Mouse (Mus musculus) neural tube, embryonic 11.5 days (tissue): ENCODE measurements around the gene Nr1h2. TPM values are rescaled to one million over a fixed set of nuclear protein-coding genes. Genes with fewer than 3 reads are reported as not detected.
A peak's percentile ranks its signal among the peaks of the same experiment; 100 is the strongest.

Source experiments
- ATAC-seq: fragments of 200-750 bp; cut with Nextera tagmentation; 2 replicates; pipeline ENCODE4 v1.8.0; 2017; ENCODE audit warnings: moderate number of reproducible peaks, mild to moderate bottlenecking, moderate TSS enrichment, moderate library complexity; ENCODE audit not compliant: insufficient read depth, low FRiP score, low TSS enrichment
- DNase-seq: peaks from one replicate; pipeline ENCODE4 v3.0.0-alpha.2; 2015; ENCODE audit warnings: low spot score
- H3K27ac ChIP-seq: fragments of 300-500 bp; sonication (generic); 2 replicates; pipeline ENCODE4 v1.5.1; 2014; ENCODE audit warnings: low read depth, mild to moderate bottlenecking, low read length
- H3K27me3 ChIP-seq: fragments of 300-500 bp; sonication (generic); 2 replicates; pipeline ENCODE4 v1.6.1; 2014; ENCODE audit warnings: mild to moderate bottlenecking, low read length, mixed read lengths; ENCODE audit not compliant: control insufficient read depth, insufficient read depth
- H3K36me3 ChIP-seq: fragments of 300-500 bp; sonication (generic); 2 replicates; pipeline ENCODE4 v1.6.1; 2014; ENCODE audit warnings: mild to moderate bottlenecking, low read length, moderate library complexity, mixed read lengths; ENCODE audit not compliant: control insufficient read depth, insufficient read depth
- H3K4me1 ChIP-seq: fragments of 300-500 bp; sonication (generic); 2 replicates; pipeline ENCODE4 v1.6.1; 2014; ENCODE audit warnings: low read length, mixed read lengths; ENCODE audit not compliant: control insufficient read depth, insufficient read depth
- H3K4me2 ChIP-seq: fragments of 300-500 bp; sonication (generic); 2 replicates; pipeline ENCODE4 v1.6.1; 2014; ENCODE audit warnings: low read depth, mild to moderate bottlenecking, moderate library complexity
- H3K4me3 ChIP-seq: fragments of 300-500 bp; sonication (generic); 2 replicates; pipeline ENCODE4 v1.5.1; 2014; ENCODE audit warnings: low read depth, low read length
- H3K9ac ChIP-seq: fragments of 300-500 bp; sonication (generic); 2 replicates; pipeline ENCODE4 v1.6.1; 2014; ENCODE audit warnings: mild to moderate bottlenecking, low read length
- H3K9me3 ChIP-seq: fragments of 300-500 bp; sonication (generic); 2 replicates; pipeline ENCODE4 v1.6.1; 2016; ENCODE audit warnings: low read length; ENCODE audit not compliant: control insufficient read depth
- WGBS: fragments of 180-500 bp; shearing (Covaris S2); extraction: QIAGEN DNeasy Blood & Tissue Kit; methylation state at CpG from one replicate; pipeline ENCODE4 v1.1.7; 2014; 5-methylcytosine and 5-hydroxymethylcytosine counted together
- polyA plus RNA-seq: library from polyadenylated mRNA; unstranded; fragments of >200 nt; fragmentation: Nextera tagmentation; extraction: Ambion mirVana; gene quantifications from 2 replicates; pipeline ENCODE4 v1.2.1, GENCODE M21; 2014

The Nr1h2 gene
- polyA plus RNA-seq, 1 experiment from 2014 or later, result 71.9 TPM

- Histone ChIP-seq H3K36me3 (peaks cover 9% of the 10 kb centered on the region), H3K4me2 (no peak overlapping the region), H3K4me1 (no peaks in the 10 kb centered on the region), H3K9ac (no peak overlapping the region), H3K4me3 (no peak overlapping the region), H3K27me3 (no peaks in the 10 kb centered on the region), H3K27ac (no peak overlapping the region), H3K9me3 (no peaks in the 10 kb centered on the region)
- DNase-seq (no peak), ATAC-seq (no peak)
- WGBS, result 88% methylated on average over 29 of the region's 29 CpGs
Measured at GRCm38 (mm10) chr7:44532918-44533745, 20.6 kb downstream of the Nr1h2 start.

DNA sequence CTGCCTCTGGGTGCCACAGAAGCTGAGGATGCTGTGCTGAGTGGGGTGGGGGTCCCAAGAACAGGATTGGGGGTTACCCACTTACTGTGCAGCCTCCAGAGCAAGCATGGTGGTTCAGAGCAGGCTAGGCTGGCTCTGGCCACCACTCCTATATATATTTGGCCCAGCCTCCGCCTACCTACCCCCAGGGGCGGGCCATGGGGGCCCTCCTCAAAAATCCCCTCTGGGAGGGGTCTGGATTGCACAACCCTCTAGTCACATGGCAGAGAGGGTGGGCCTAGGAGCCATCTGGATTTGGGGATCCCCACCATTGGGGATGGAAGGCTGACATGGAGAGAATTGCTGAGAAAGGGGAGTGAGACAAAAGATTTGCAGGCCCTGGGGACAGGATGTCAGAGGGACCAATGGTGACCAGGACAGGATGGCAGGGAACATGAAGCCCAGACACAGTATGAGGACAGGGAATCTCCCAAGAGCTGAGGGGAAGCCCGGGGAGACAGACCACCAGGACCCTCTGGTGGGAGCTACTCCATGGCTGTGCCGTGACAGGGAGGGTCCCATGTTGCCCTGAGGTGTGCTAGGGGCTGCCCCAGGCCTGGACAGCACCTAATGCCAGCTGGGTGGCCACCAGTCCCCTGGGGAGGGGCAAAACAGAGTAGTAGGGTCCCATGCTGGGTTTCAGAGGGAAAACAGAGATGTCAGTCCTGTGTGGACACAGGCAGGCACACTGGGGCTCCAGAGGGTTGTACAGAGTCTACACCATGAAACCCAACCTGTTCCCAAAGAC is 21.6 kb downstream of the Nr1h2 start, which contains the start of gene Spib:
Spib (minus strand) TSS at position 126 of the 787 bp plus-strand sequence.
- no peak within 1 kb of the TSS for H3K4me2 ChIP-seq
- WGBS, result 86% methylated on average over 4 of the region's 4 CpGs

DNA sequence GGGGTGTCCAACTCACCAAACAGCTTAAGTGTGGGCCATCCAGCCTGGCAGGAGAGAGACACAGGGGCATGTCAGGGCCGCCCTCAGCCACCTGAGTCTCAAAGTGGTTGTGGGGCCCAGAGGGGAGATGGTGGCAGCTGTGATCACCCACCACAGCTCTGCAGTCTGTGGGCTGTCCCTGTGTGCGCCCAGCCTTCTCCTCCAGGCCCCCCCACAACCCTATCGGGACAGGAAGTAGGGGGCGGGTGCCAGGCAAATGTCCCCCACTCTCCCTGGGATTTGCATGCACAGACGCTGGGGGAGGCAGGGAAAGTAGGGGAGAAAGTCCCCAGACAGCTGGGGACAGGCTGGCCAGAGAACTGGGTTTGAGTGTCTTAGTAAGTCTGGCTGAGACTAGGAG is 22.5 kb downstream of the Nr1h2 start:
- WGBS, result 50% methylated on average over 5 of the region's 5 CpGs
- no peaks in the 10 kb centered on the region for H3K9me3 ChIP-seq
- H3K27me3 ChIP-seq, result 0 out of 2 replicates have a peak, but pooled peaks cover 2% of the 10 kb centered on the region
- no peak for ATAC-seq
- H3K27ac ChIP-seq, result no peak overlapping the region
- no peak for DNase-seq
- no peak overlapping the region for H3K4me3 ChIP-seq
- H3K4me1 ChIP-seq, result no peaks in the 10 kb centered on the region
- no peak overlapping the region for H3K9ac ChIP-seq
- H3K36me3 ChIP-seq, result 0 out of 2 replicates have a peak, but pooled peaks cover 3% of the 10 kb centered on the region
- H3K4me2 ChIP-seq, result no peak overlapping the region

More for the DNA sequence above, 21.6 kb downstream of the Nr1h2 start, which contains the start of gene Spib:
- DNase-seq (no peak), ATAC-seq (no peak)
- H3K27me3 ChIP-seq, result no peaks in the 10 kb centered on the region
- no peak within 1 kb of the TSS for H3K4me3 ChIP-seq
- no peaks in the 10 kb centered on the region for H3K4me1 ChIP-seq
- H3K9ac ChIP-seq, result no peak within 1 kb of the TSS
- H3K9me3 ChIP-seq, result no peaks in the 10 kb centered on the region
- no peak within 1 kb of the TSS for H3K27ac ChIP-seq
- H3K36me3 ChIP-seq, result peaks cover 5% of the 10 kb centered on the region

DNA sequence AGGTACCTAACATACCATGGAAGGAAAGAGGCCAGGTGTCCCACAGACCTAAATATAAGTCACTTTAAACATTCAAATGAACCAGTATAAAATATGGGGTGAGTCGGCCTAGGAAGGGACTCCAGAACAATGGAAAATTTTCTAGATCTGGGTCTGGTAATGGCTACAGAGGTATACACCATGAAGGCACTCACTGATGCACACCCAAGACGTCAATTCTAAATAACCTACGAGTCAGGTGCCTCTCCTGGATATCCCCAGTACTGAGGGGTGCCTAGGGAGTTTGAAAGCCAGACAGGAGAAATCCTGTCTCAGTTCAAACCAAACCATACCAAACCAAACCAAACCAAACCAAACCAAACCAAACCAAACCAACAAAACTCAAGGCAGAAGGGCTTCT is 23.2 kb downstream of the Nr1h2 start:
- no peak overlapping the region for H3K9ac ChIP-seq
- 0 out of 2 replicates have a peak, but pooled peaks cover 3% of the 10 kb centered on the region for H3K36me3 ChIP-seq
- H3K4me3 ChIP-seq, result no peak overlapping the region
- WGBS, result 70% methylated on average over 3 of the region's 3 CpGs
- H3K9me3 ChIP-seq, result no peaks in the 10 kb centered on the region
- no peaks in the 10 kb centered on the region; the same call in 1 of the 2 replicates for H3K4me1 ChIP-seq
- no peak for DNase-seq
- H3K27ac ChIP-seq, result no peak overlapping the region
- peaks cover 5% of the 10 kb centered on the region; the same call in 1 of the 2 replicates for H3K27me3 ChIP-seq
- ATAC-seq, result no peak
- no peak overlapping the region for H3K4me2 ChIP-seq

- Histone ChIP-seq H3K36me3 (0 out of 2 replicates have a peak, but pooled peaks cover 3% of the 10 kb centered on the region), H3K4me3 (no peak overlapping the region), H3K27ac (no peak overlapping the region), H3K27me3 (peaks cover 15% of the 10 kb centered on the region), H3K4me2 (no peak overlapping the region), H3K9ac (no peak overlapping the region), H3K4me1 (no peaks in the 10 kb centered on the region; the same call in 1 of the 2 replicates), H3K9me3 (no peaks in the 10 kb centered on the region)
- ATAC-seq (no peak), DNase-seq (no peak)
- 59% methylated on average over 5 of the region's 5 CpGs for whole genome bisulfite sequencing
Measured at GRCm38 (mm10) chr7:44529518-44529917, 24.2 kb downstream of the Nr1h2 start.

GRCm38 (mm10) chr7:44527483-44528398 is 26.0 kb downstream of the Nr1h2 start:
- H3K4me3 ChIP-seq, result peak overlapping the region; percentile 22
- H3K4me1 ChIP-seq, result no peaks in the 10 kb centered on the region; the same call in 1 of the 2 replicates
- DNase-seq, result peak; percentile 73
- peaks cover 29% of the 10 kb centered on the region for H3K27me3 ChIP-seq
- no peaks in the 10 kb centered on the region for H3K9me3 ChIP-seq
- H3K27ac ChIP-seq, result no peak overlapping the region
- H3K9ac ChIP-seq, result peak overlapping the region; percentile 44; the same call in 1 of the 2 replicates
- ATAC-seq, result peak; percentile 39; the same call in 1 of the 2 replicates
- H3K36me3 ChIP-seq, result no peaks in the 10 kb centered on the region
- 7% methylated on average over 40 of the region's 40 CpGs for WGBS
- H3K4me2 ChIP-seq, result peak overlapping the region; percentile 52

DNA sequence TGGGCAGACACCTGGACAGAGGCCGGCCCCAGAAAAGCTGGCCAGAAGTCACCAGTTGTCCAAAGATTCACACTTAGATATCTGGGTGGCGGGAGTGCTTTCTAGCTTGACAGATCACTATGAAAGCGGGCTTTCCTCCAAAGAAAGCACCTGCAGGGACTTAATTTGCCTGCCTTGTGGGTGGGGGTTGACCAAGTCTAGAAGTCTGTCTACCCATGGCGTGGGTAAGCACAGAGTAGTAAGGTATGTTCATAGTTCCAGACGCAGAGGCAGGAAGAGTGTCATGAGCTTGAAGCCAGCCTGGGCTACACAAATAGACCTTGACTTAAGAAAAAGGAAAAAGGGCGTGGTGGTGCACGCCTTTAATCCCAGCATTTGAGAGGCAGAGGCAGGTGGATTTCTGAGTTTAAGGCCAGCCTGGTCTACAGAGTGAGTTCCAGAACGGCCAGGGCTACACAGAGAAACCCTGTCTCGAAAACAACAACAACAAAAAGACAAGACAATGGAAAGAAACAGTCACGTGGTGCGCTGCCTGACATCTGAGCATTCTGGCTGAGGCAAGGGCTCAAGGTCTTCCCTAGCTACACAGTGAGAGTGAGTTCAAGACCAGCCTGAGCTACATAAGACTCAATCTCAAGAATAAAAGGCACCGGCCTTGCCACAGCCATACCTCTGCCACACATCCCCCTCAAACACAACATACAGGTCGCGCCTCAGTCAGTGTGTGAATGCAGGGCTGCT is 27.2 kb downstream of the Nr1h2 start:
- ATAC-seq, result no peak
- 89% methylated on average over 14 of the region's 14 CpGs for WGBS

More for the DNA sequence above, 27.2 kb downstream of the Nr1h2 start:
- H3K9me3 ChIP-seq, result no peaks in the 10 kb centered on the region
- H3K27me3 ChIP-seq, result peaks cover 36% of the 10 kb centered on the region
- H3K9ac ChIP-seq, result no peak overlapping the region
- no peak overlapping the region for H3K27ac ChIP-seq
- H3K36me3 ChIP-seq, result no peaks in the 10 kb centered on the region
- H3K4me3 ChIP-seq, result no peak overlapping the region
- no peak for DNase-seq
- H3K4me2 ChIP-seq, result no peak overlapping the region
- no peaks in the 10 kb centered on the region; the same call in 1 of the 2 replicates for H3K4me1 ChIP-seq
